ENCODE assay signal across 8 mouse cellular contexts in genomic region chr11:11822181-11823095, GRCm38 (mm10). TPM values are rescaled to one million over a fixed set of nuclear protein-coding genes. Genes with fewer than 3 reads are reported as not detected.
DNase-seq lines count a peak whose midpoint lies in the region; ATAC-seq lines count a peak whose summit lies in the region.

No protein-coding gene starts in this region.

- H3K36me3 ChIP-seq in forebrain, embryonic 13.5 days (ENCODE audit: poor library complexity, severe bottlenecking): no peaks in the 10 kb centered on the region
- no peaks in the 10 kb centered on the region for H3K36me3 ChIP-seq in limb, embryonic 15.5 days

- H3K27ac ChIP-seq in forebrain, embryonic 13.5 days: peak overlapping the region; percentile 73
- peak overlapping the region; percentile 95 for H3K27ac ChIP-seq in limb, embryonic 15.5 days

- peak overlapping the region; percentile 10 for H3K9ac ChIP-seq in forebrain, embryonic 13.5 days
- no peak overlapping the region for H3K9ac ChIP-seq in limb, embryonic 15.5 days

- peak; percentile 17; the same call in 1 of the 2 replicates for ATAC-seq in forebrain, embryonic 13.5 days
- no peak for ATAC-seq in limb, embryonic 15.5 days (ENCODE audit: insufficient number of reproducible peaks, low FRiP score, low TSS enrichment, low read depth)
- no peak for ATAC-seq in megakaryocyte-erythroid progenitor cell, adult 5-6 weeks (replicated peaks; ENCODE audit: low FRiP score, low TSS enrichment, poor library complexity, severe bottlenecking)

- peak overlapping the region; percentile 45 for H3K4me2 ChIP-seq in forebrain, embryonic 13.5 days
- no peak overlapping the region for H3K4me2 ChIP-seq in limb, embryonic 15.5 days

- peaks cover 45% of the 10 kb centered on the region for H3K4me1 ChIP-seq in forebrain, embryonic 13.5 days
- peaks cover 58% of the 10 kb centered on the region for H3K4me1 ChIP-seq in limb, embryonic 15.5 days

- H3K9me3 ChIP-seq in forebrain, embryonic 13.5 days (replicated peaks): no peaks in the 10 kb centered on the region
- H3K9me3 ChIP-seq in limb, embryonic 15.5 days: no peaks in the 10 kb centered on the region

- WGBS in forebrain, embryonic 13.5 days: 10% methylated on average over 20 of the region's 20 CpGs
- WGBS in limb, embryonic 15.5 days: 15% methylated on average over 20 of the region's 20 CpGs

- DNase-seq in right cerebral cortex, postnatal 4 days: peak; percentile 32
- DNase-seq in right cerebral cortex, adult 2 months (ENCODE audit: low spot score in 2 of 2): no peak
- DNase-seq in yolk sac, embryonic 10.5 days (ENCODE audit: low spot score): peak; percentile 89
- DNase-seq in urinary bladder, postnatal 25 days (ENCODE audit: low spot score): no peak
- DNase-seq in cerebellum, adult 8-10 months: no peak

- no peaks in the 10 kb centered on the region for H3K27me3 ChIP-seq in forebrain, embryonic 13.5 days
- H3K27me3 ChIP-seq in limb, embryonic 15.5 days: no peaks in the 10 kb centered on the region

- no peak overlapping the region for H3K4me3 ChIP-seq in forebrain, embryonic 13.5 days
- H3K4me3 ChIP-seq in limb, embryonic 15.5 days: no peak overlapping the region

RNA-seq across cellular contexts. Expression of gene Fignl1, which starts 13.7 kb away (rescaled TPM):
- 51.5 and 55.5 TPM in 2 replicates for polyA plus RNA-seq in forebrain, embryonic 13.5 days (2015; fragmentation: Nextera tagmentation; extraction: Ambion mirVana)
- polyA plus RNA-seq in limb, embryonic 15.5 days (2015; fragmentation: Nextera tagmentation; extraction: Ambion mirVana): 41.8 and 43.2 TPM in 2 replicates
- total RNA-seq in megakaryocyte-erythroid progenitor cell, adult 5-6 weeks (2014; fragmentation: Nextera tagmentation): 59.5 and 80.1 TPM in 2 replicates
- total RNA-seq in megakaryocyte-erythroid progenitor cell, adult 5-6 weeks (2017): 89.0 and 110 TPM in 2 replicates

Comparison
In these comparisons a context has a peak if more than half of its experiments do, and no peak if none do; other contexts are left out.
1. DNase-seq: peak in right cerebral cortex, postnatal 4 days (single experiment) and yolk sac, embryonic 10.5 days (single experiment); none in right cerebral cortex, adult 2 months (0 of 2), urinary bladder, postnatal 25 days (single experiment) and cerebellum, adult 8-10 months (single experiment).